Mouse (Mus musculus) gastrocnemius, adult 2 months (tissue): ENCODE results near the gene Kif1c. TPM values are rescaled to one million over a fixed set of nuclear protein-coding genes. Genes with fewer than 3 reads are reported as not detected.

Experiments used
- DNase-seq: peaks from one replicate; pipeline ENCODE4 v3.0.0; 2022
- H3K27ac ChIP-seq: fragments of 200-600 bp; 2 replicates; pipeline ENCODE4 v1.8.1; 2022; ENCODE audit warnings: mild to moderate bottlenecking
- H3K4me3 ChIP-seq: fragments of 200-600 bp; 2 replicates; pipeline ENCODE4 v1.8.1; 2022; ENCODE audit warnings: mild to moderate bottlenecking, moderate library complexity
- CTCF ChIP-seq: fragments of 200-600 bp; IDR thresholded peaks from 2 replicates; pipeline ENCODE4 v1.8.1; 2022; ENCODE audit warnings: antibody characterized with exemption, mild to moderate bottlenecking, moderate library complexity
- intact Hi-C: fragments of 180-260 bp; cut with DNase I; formaldehyde crosslinking; loops from one replicate; pipeline ENCODE4 v1.15.1; 2025
- total RNA-seq, 2 experiments: library from RNA; stranded (reverse); gene quantifications; 2 replicates each; pipeline ENCODE4 v1.2.3; 2021

Gene Kif1c
- total RNA-seq, 2 experiments from 2014 or later = 579 to 631 TPM

DNA sequence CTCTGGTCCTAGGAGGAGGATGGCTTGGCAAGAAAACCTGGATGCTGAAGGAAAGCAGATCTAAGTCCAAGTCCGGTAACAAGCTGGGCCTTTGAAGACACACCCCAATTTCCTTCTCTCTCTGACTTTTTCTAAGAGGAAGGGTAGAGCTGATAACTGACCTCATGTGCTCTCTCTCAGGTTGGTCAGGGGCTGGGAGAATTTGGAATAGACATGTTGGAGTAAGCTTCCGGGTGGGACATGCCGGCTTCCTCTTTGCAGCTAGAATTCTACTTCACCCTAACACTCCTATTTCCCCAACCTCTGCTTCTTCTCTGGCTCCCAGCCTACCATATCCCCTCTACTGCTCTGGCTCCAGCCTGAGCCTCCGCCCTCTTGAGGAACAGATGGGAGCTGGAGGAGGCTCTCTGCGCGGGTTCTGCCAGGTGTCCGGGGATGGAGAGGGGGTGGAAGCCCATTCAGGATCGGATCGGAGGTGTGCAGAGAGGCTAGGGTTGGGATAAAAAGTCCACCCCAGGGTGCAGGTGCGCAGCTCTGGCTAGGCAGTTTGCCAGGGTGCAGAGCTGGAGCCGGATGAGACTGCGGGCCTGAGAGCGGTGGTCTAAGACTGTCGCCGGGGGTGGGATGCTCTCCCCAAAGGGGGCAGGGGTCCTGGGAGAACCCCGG lies 13.3 kb upstream of the Kif1c start:
- DNase-seq = no peak
- Histone ChIP-seq H3K4me3 (peak overlapping the region; percentile 84), H3K27ac (peak overlapping the region; percentile 98)
- TF ChIP-seq CTCF = no peak
- intact Hi-C loops = loop anchor here (2.0 kb wide), 1 partner anchor 14 kb away; the partner anchor contains the start of genes Inca1 and Kif1c

DNA sequence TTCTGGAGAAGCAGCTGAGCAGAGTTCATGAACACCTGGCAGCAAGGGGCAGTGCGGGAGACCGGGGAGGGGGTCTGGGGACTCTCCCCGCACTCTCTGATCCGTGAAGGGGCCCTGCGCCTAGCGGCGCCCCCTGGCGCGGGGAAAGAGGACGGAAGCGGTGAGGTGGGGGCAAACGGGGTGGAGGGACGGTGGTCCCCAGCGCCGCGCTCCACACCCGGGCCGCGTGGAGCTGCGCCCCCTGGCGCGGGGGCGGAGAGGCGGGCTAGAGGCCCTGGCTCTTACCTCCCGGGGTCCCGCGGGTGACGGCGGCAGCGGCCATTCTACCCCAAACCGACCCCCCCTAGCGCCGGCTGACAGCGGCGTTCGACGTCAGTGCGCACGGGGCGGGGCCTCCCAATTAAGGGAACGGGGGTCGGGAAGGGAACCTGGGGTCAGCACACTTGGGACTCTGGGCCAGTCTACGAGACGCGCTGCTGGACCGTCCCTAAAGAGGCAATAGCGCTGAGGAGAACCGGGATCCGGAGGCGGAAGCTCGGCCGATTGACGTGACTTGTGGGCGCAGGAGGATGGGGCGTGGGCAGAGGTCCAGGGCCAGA lies 12.6 kb upstream of the Kif1c start, which contains the start of gene Camta2:
Gene Camta2 (minus strand): TSS at position 505 of the 599 bp plus-strand sequence.
- DNase-seq = peak; percentile 95
- Histone ChIP-seq H3K4me3 (peak within 1 kb of the TSS; percentile 84), H3K27ac (peak within 1 kb of the TSS; percentile 98)
- TF ChIP-seq CTCF = peak; percentile 71
- intact Hi-C loops = loop anchor here (1.0 to 2.0 kb wide), 2 partner anchors 13 to 33 kb away; partner anchors contain the start of genes Inca1, Kif1c and Pfn1

DNA sequence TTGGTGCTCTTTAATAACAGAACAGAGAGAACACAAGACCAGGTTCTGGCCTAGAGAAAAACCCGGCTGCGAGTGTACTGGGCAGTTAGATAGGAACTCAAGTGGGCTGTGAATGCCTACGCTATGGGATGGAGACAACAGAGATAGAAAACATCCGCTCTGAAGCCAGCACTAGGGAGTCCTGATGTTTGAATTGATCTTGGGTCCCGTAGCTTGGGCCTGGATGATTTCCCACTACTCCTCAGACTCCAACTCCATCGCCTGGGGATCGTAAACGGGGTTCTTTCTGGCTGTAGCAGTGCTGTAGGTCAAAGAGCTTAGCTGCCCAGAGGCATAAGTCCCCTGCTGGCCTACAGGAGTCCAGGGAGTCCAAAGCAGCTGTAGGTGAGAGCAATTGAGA lies 12.0 kb upstream of the Kif1c start:
- peak overlapping the region; percentile 98 for H3K27ac ChIP-seq

GRCm38 (mm10) chr11:70689578-70689977 lies 10.8 kb upstream of the Kif1c start:
- no peak for TF ChIP-seq CTCF
- intact Hi-C loops = no loop called here
- Histone ChIP-seq H3K27ac (0 out of 2 replicates have a peak overlapping the region, but pooled peaks have one; percentile 3), H3K4me3 (no peak overlapping the region)
- no peak for DNase-seq

More for the DNA sequence above, 12.0 kb upstream of the Kif1c start:
- H3K4me3 ChIP-seq = peak overlapping the region; percentile 84
- TF ChIP-seq CTCF = no peak
- intact Hi-C loops = loop anchor here (1.0 kb wide), 1 partner anchor 34 kb away; the partner anchor contains the start of gene Pfn1
- DNase-seq = no peak

GRCm38 (mm10) chr11:70693504-70693903 lies 6.8 kb upstream of the Kif1c start:
- Histone ChIP-seq H3K27ac (no peak overlapping the region), H3K4me3 (no peak overlapping the region)
- DNase-seq = no peak
- no peak for TF ChIP-seq CTCF
- intact Hi-C loops = no loop called here

- intact Hi-C loops = no loop called here
- no peak for DNase-seq
- peak; percentile 9; the same call in 1 of the 2 replicates for TF ChIP-seq CTCF
- no peak overlapping the region for H3K4me3 ChIP-seq
- H3K27ac ChIP-seq = no peak overlapping the region
These were observed 3.0 kb upstream of the Kif1c start for GRCm38 (mm10) chr11:70697376-70697775.

DNA sequence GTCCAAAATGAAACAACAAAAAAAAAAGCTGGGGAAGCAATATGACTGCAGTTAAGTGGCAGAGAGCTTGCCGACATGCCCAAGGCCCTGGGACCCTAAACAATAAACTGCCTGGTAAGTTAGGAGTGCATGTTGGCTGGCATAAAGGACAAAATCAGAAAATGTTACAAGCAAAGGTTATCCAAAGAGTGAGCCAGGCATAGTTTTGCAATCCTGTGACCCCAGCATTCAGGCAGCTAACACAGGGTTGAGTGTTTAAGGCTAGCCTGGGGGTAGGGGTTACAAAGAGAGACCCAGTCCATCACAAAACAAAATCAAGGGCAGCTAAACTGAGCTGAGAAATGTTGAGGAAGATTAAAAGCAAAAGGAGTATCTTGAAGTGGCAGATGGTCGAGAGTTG lies 1.3 kb upstream of the Kif1c start:
- DNase-seq = no peak
- intact Hi-C loops = loop anchor here (2.0 kb wide), 1 partner anchor 50 kb away; no protein-coding TSS in a partner anchor
- TF ChIP-seq CTCF = no peak
- H3K4me3 ChIP-seq = peak overlapping the region; percentile 75
- H3K27ac ChIP-seq = peak overlapping the region; percentile 100

DNA sequence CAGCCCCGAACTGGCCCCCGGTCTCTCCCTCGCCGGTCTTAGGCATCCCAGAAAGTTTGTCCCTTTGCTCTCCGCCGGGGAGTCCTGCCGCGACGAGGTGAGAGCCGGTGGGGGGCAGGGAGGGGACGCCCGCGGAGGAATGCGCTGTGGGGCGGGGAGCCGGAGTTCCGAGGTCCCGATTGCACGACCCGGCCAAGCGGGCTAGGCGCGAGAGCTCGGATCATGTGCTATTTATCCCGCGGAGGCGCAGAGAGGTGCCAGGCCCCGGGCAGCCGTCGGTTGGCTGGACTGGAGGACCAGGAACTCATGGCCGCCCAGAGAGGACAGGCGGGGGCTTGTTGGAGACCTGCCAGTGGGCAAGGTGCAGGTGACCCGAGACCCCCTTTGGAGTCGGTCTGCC lies 265 bp downstream of the Kif1c start:
- Histone ChIP-seq H3K27ac (peak overlapping the region; percentile 100), H3K4me3 (peak overlapping the region; percentile 75)
- intact Hi-C loops = loop anchor here (2.0 kb wide), 2 partner anchors 14 to 46 kb away; partner anchors contain the start of gene Pfn1
- peak; percentile 96 for DNase-seq
- TF ChIP-seq CTCF = no peak

GRCm38 (mm10) chr11:70701221-70701955 lies 1.0 kb downstream of the Kif1c start:
- H3K27ac ChIP-seq = peak overlapping the region; percentile 100
- intact Hi-C loops = loop anchor here (2.0 kb wide), 2 partner anchors 15 to 47 kb away; partner anchors contain the start of gene Pfn1

GRCm38 (mm10) chr11:70701984-70702733 lies 1.8 kb downstream of the Kif1c start:
- DNase-seq = peak; percentile 67
- TF ChIP-seq CTCF = no peak
- H3K4me3 ChIP-seq = peak overlapping the region; percentile 75
- peak overlapping the region; percentile 100 for H3K27ac ChIP-seq
- intact Hi-C loops = loop anchor here (2.0 kb wide), 2 partner anchors 15 to 47 kb away; partner anchors contain the start of gene Pfn1

More at GRCm38 (mm10) chr11:70701221-70701955, 1.0 kb downstream of the Kif1c start:
- H3K4me3 ChIP-seq = peak overlapping the region; percentile 75
- TF ChIP-seq CTCF = no peak
- no peak for DNase-seq

DNA sequence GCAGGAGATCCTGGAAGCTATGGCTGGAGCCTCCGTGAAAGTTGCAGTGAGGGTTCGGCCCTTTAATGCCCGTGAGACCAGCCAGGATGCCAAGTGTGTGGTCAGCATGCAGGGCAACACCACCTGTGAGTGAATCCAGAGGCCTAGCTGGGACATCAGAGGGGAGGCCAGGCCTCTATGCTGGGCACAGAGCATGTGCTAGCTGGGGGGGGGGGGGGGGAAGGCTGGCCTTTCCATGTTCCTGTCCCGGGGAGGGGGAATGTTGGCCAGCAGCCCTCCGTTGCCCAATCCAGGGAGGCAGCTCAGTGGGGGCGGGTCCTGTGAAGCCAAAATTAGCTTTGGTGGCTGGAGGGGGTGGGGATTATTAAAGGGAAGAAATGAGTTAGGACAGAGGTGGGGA lies 2.4 kb downstream of the Kif1c start:
- intact Hi-C loops = no loop called here
- peak; percentile 96 for DNase-seq
- H3K4me3 ChIP-seq = peak overlapping the region; percentile 75
- peak overlapping the region; percentile 100 for H3K27ac ChIP-seq
- no peak for TF ChIP-seq CTCF

DNA sequence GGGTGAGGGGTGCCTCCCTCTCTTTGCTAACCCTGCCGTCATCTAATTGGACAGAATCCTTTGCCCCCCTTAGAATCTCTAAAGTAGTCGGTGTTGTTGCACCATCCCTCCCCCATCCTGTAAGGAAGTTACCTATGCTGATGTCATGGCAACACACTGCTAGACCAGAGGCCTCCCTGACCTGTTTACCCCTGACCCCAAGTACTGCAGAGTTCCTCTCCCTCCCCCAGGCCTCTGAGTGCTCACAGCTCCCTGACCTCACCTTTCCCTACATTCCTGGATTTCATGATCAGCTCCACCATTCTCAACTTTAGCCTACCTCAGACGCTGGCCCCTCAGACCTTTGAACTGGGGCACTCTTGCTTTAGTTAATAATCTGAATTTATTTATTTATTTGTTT lies 5.8 kb downstream of the Kif1c start:
- intact Hi-C loops = no loop called here
- DNase-seq = no peak
- TF ChIP-seq CTCF = no peak
- H3K27ac ChIP-seq = peak overlapping the region; percentile 43; the same call in 1 of the 2 replicates
- H3K4me3 ChIP-seq = no peak overlapping the region
